ENCODE assay signal across 19 mouse cellular contexts in the genomic region with DNA sequence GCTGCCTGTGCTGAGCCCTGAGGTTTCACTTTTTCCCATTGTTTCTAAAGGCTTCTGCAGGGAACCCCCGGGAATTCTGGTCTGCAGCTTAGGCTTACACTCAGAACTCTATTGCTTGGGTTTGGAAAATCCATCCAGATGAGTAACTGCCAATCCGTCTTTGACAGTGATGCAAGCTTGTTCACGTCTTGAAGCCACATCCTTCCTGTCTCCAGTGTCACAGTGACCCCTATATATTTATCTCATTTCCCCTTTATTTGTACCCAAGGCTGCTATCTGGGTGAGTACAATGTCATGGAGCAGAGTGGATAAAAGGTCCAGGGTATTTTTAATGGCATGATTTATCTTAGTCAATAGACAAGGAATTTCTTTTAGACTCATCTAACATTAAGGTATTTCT. TPM values are rescaled to one million over a fixed set of nuclear protein-coding genes. Genes with fewer than 3 reads are reported as not detected.
DNase-seq lines count a peak whose midpoint lies in the region; ATAC-seq and TF ChIP-seq lines count a peak whose summit lies in the region.
"Had no signal": no experiment of that assay in that cellular context is flagged by ENCODE, and none has a peak within 500 bp of the region (broad histone marks: within the 10 kb centered on the region; RNA-seq: fewer than 3 reads in every experiment).

A gene (plus strand): TSS at position 245 of the 400 bp plus-strand sequence.

- no peaks in the 10 kb centered on the region for H3K27me3 ChIP-seq in spleen, adult 2 months (ENCODE audit: control insufficient read depth, insufficient read depth, low read length)
- no peaks in the 10 kb centered on the region for H3K27me3 ChIP-seq in liver, postnatal 0 days (ENCODE audit: insufficient read depth, low read length)
- no peaks in the 10 kb centered on the region for H3K27me3 ChIP-seq in midbrain, embryonic 10.5 days (ENCODE audit: low read depth, poor library complexity, severe bottlenecking)
- H3K27me3 ChIP-seq: hindbrain, embryonic 13.5 days had no signal

- H3K27ac ChIP-seq in spleen, adult 2 months (ENCODE audit: insufficient read depth, low read length): peak within 1 kb of the TSS; percentile 28
- peak within 1 kb of the TSS; percentile 60 for H3K27ac ChIP-seq in liver, postnatal 0 days (ENCODE audit: low read depth)
- H3K27ac ChIP-seq in midbrain, embryonic 10.5 days (replicated peaks): no peak within 1 kb of the TSS
- H3K27ac ChIP-seq: embryonic facial prominence, embryonic 10.5 days; hindbrain, embryonic 13.5 days; liver, embryonic 14.5 days had no signal

- H3K4me1 ChIP-seq in spleen, adult 2 months (ENCODE audit: control insufficient read depth, insufficient read depth, insufficient read length): no peaks in the 10 kb centered on the region
- H3K4me1 ChIP-seq in liver, postnatal 0 days (ENCODE audit: insufficient read depth): peaks cover 16% of the 10 kb centered on the region
- 0 out of 2 replicates have a peak, but pooled peaks cover 3% of the 10 kb centered on the region for H3K4me1 ChIP-seq in midbrain, embryonic 10.5 days

- ATAC-seq in liver, postnatal 0 days: no peak
- ATAC-seq in erythroblast, adult 5-6 weeks (replicated peaks; ENCODE audit: low FRiP score, poor library complexity, severe bottlenecking): no peak
- ATAC-seq: intestine, embryonic 16.5 days; midbrain, embryonic 16.5 days had no signal

- TF ChIP-seq CTCF in spleen, adult 2 months (IDR thresholded peaks at IDR 0.05; ENCODE audit: extremely low read depth, insufficient read depth, insufficient read length, insufficient replicate concordance): no peak
- no peak for TF ChIP-seq CTCF in liver, postnatal 0 days (IDR thresholded peaks at IDR 0.05; ENCODE audit: low read depth)

- no peaks in the 10 kb centered on the region for H3K36me3 ChIP-seq in spleen, adult 2 months (ENCODE audit: control insufficient read depth, insufficient read depth, low read length)
- no peaks in the 10 kb centered on the region for H3K36me3 ChIP-seq in liver, postnatal 0 days (replicated peaks; ENCODE audit: insufficient read depth, low read length)
- H3K36me3 ChIP-seq in midbrain, embryonic 10.5 days: no peaks in the 10 kb centered on the region
- H3K36me3 ChIP-seq: embryonic facial prominence, embryonic 10.5 days; G1E; hindbrain, embryonic 13.5 days had no signal

- TF ChIP-seq POLR2A in spleen, adult 2 months (IDR thresholded peaks at IDR 0.05; ENCODE audit: low read depth, low read length): no peak

- H3K9ac ChIP-seq in liver, postnatal 0 days (replicated peaks): no peak within 1 kb of the TSS
- H3K9ac ChIP-seq: hindbrain, embryonic 13.5 days; liver, embryonic 14.5 days had no signal

- peak within 1 kb of the TSS; percentile 22; the same call in 1 of the 2 replicates for H3K4me2 ChIP-seq in liver, postnatal 0 days (ENCODE audit: low read depth, low read length)
- H3K4me2 ChIP-seq: hindbrain, embryonic 13.5 days had no signal

- WGBS in spleen, adult 2 months: 3% methylated on average over 3 of the region's 3 CpGs
- 25% methylated on average over 3 of the region's 3 CpGs for WGBS in liver, postnatal 0 days (ENCODE audit: insufficient replicate concordance)
- 48% methylated on average over 3 of the region's 3 CpGs for WGBS in midbrain, embryonic 10.5 days

- peak; percentile 51 for DNase-seq in layer of hippocampus, adult 9-11 months
- no peak for DNase-seq in layer of hippocampus, adult 18-20 months (ENCODE audit: low spot score in 2 of 2)
- no peak for DNase-seq in spleen, adult 2 months (ENCODE audit: low read depth in 1 of 2, low spot score in 2 of 2)
- no peak for DNase-seq in spleen, adult 12 weeks (ENCODE audit: low spot score)
- DNase-seq in liver, postnatal 0 days: no peak
- DNase-seq in midbrain, embryonic 10.5 days (ENCODE audit: low spot score): no peak
- no peak for DNase-seq in cerebellum, adult 9-10 months
- DNase-seq: adrenal gland, postnatal 10 days; cerebellum, postnatal 14 days; gastrocnemius, postnatal 25 days; spleen, adult 18-20 months; thymus, postnatal 14 days had no signal

- no peaks in the 10 kb centered on the region for H3K9me3 ChIP-seq in liver, postnatal 0 days (ENCODE audit: low read length)
- no peaks in the 10 kb centered on the region for H3K9me3 ChIP-seq in midbrain, embryonic 10.5 days (replicated peaks)
- H3K9me3 ChIP-seq: embryonic facial prominence, embryonic 10.5 days; hindbrain, embryonic 13.5 days had no signal

- TF ChIP-seq EP300 in liver, postnatal 0 days (IDR thresholded peaks at IDR 0.05; ENCODE audit: low read depth): 0 out of 2 replicates have a peak, but pooled peaks have one; percentile 24

- no peak within 1 kb of the TSS for H3K4me3 ChIP-seq in spleen, adult 2 months (ENCODE audit: extremely low read depth, insufficient read depth, insufficient read length)
- no peak within 1 kb of the TSS for H3K4me3 ChIP-seq in liver, postnatal 0 days (ENCODE audit: low read depth, low read length)
- H3K4me3 ChIP-seq in midbrain, embryonic 10.5 days: no peak within 1 kb of the TSS
- H3K4me3 ChIP-seq: embryonic facial prominence, embryonic 10.5 days; hindbrain, embryonic 13.5 days had no signal

RNA-seq across cellular contexts. Expression of the gene that starts here (rescaled TPM):
- total RNA-seq in layer of hippocampus, adult 18-20 months (2021): under 1 TPM; 0.79 to 0.92 TPM
- polyA plus RNA-seq in spleen, adult 2 months (2012; rRNA removed): 1.9 and 2.9 TPM in 2 replicates
- polyA plus RNA-seq in liver, postnatal 0 days (2015; fragmentation: Nextera tagmentation; extraction: Ambion mirVana): 0.80 and 0.91 TPM in 2 replicates
- 0.09 and 0.14 TPM in 2 replicates for polyA plus RNA-seq in midbrain, embryonic 10.5 days (2016; fragmentation: Nextera tagmentation; extraction: Ambion mirVana)
- 5.9 TPM in 1 of 2 replicates, not detected in the other for total RNA-seq in erythroblast, adult 5-6 weeks (2015; ENCODE audit: low replicate concordance)
- 1.3 and 3.0 TPM in 2 replicates for total RNA-seq in erythroblast, adult 5-6 weeks (2017; ENCODE audit: low replicate concordance)
- polyA plus RNA-seq: G1E had no signal
